Mouse (Mus musculus): ENCODE data around the gene Inpp4b.
A peak's percentile ranks its signal among the peaks of the same experiment; 100 is the strongest.

Gene Inpp4b

DNA sequence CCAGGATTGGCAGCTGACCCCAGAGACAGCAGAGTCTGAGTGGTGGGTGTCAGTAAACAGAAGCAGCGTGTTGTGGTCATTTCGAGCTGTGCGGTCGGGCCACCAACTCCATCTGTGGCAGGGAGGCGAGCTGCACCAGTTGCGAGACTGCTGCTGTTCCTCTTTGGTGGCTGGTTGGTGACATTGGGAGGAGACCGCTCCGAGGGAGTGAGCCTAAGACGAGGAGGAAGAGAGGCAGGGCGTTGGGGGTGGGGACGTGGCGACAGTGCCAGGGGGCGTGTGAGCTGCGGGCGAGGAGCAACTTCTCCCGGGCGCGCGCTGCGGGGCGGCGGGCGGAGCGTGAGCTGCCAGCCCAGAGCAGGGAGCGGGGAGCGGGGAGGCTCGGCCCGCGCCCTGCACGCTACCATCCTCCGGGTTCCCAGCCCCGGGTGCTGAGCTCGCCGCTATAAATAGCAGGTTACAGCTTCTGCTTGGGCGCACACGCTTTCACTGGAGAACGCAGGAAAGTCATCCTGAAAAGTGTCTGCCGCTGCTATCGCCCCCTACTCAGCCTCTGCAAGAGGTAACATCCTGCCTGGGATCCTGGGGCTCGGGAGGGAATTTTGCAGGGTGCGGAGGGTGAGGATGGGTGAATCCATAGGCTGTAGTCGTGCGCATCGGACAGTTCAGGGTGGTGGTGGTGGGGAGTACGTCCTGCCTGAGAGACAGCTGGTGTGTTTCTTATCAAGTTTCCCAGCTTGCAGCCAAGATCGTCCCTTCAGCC is at the start of gene Inpp4b:
Inpp4b (plus strand) TSS at position 321 of the 763 bp plus-strand sequence.
- peak; percentile 14 for DNase-seq (ENCODE audit: low spot score)

DNA sequence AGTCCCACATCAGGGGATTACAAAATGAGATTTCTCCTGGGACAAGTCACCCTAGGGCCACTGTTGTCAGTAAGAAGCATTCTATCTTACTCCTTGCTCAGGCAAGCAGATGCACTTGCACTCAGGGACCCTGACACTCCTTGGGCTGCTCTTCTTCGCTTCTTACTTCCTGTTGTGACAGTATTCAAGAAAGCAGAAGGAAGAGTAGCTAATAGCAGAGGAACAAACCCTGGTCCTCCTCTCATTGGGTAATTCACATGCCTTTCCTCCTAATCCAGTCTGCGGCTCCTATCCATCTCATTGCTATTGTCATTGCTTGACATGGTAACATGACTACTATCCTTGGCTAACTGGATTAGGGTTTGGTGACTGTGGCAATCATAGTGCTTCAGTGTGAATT is 7.1 kb upstream of the Inpp4b start:
- no peak for DNase-seq (ENCODE audit: low spot score)

DNA sequence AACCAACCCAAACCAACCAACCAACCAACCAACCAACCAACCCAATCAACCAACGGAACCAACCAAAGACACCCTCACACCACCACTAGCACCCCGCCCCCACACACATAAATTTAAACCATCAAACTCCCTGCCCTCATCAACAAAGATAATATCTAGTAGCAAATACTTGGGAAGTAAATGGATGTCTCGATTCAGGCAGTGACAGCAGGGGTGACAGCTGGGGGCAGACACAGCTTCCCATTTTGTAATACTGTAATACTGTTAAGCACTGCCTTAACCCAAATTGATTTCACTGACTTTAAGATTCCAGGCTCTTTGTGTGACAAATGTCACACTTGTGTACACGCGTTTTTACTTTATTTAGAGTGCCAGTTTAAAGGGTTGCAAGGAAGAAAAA is 1.2 kb upstream of the Inpp4b start:
- no peak for DNase-seq (ENCODE audit: low spot score)

DNA sequence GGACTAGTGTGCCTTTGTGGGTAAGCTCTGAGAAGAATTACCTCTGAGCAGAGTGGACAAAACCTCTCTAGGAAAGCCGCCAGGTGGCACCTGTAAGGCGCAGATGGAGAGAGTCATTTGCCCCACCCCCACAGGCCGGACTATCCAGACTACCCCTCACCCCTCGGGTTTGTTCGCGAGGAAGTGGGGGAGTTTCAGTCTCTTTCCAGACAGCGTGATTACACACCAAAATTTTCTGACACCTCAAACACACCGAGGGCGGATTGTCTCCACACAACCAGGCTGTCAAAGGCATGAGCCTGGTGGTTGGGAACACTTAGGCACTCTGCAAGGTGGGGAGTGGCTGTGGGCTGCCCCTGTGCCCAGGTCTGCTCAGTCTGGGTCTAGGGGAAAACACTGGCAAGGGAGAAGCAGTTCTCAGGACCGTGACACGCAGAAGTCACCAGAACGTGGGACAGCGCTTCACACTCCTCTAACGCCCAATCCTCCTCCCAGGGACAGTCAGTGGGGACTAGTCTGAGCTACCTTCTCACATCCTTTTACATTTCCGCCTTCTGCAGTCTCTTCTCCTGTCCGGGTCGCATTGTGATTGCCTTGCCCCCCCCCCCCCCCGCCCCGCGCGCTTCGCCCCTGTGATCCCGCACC is 643 bp upstream of the Inpp4b start:
- DNase-seq (ENCODE audit: low spot score) = no peak

DNA sequence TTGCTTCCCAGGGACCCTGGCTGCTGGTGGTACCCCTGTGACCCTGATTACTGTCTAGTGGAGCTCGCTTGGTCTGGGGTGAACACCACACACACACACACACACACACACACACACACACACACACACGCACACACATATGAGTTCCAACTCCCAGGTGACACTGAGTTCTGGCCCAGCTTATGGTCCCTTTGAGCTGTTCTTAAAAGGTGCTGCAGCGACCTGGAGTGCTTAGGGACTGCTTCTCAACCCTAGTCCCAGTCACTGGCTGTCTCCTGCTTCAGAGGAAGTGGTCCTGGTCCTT is 595 bp downstream of the Inpp4b start:
- DNase-seq (ENCODE audit: low spot score) = no peak

DNA sequence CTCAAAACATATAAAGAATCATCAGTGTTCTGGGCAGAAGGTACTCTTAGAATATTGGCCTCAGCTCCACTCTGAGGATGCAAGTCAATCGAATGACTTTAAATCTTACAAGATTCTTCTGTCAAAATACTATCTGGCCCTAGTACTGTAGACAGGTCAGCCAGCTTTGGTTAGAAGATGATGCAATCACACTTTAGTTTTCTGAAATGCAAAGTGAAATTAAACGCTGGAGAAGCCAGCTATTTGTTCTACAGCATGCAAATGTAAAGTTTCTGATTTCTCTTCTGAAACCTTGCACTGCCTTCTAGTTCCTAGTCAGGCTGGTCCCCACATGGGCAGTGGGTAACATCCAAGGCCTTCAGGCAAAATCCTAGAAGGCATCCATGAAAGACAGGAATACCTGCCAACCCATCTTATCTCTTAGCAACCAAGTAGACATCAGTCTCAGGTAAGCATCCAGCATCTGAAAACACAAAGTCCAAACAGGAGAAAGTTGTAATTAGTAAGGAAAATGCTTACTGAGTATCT is 2.9 kb downstream of the Inpp4b start:
- DNase-seq (ENCODE audit: low spot score) = no peak

DNA sequence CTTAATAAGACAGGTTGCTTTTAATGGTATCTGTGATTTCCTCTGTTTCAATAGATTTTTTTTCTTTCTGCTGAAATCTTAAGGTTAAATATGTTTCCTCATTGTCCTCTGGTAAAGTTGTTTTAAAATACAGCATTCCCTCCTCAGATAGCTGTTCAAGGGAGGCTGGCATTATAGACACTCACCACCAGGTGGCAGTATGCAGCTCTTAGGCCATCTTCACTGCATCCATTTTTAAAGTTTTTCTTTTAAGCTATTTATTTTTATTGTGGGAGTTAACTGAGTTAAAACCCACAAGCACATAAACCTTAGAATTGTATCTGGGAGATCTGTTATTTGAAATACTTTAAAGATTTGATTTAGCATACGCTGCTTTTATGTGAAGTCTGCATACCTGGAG is 7.1 kb downstream of the Inpp4b start:
- DNase-seq (ENCODE audit: low spot score) = peak; percentile 34

DNA sequence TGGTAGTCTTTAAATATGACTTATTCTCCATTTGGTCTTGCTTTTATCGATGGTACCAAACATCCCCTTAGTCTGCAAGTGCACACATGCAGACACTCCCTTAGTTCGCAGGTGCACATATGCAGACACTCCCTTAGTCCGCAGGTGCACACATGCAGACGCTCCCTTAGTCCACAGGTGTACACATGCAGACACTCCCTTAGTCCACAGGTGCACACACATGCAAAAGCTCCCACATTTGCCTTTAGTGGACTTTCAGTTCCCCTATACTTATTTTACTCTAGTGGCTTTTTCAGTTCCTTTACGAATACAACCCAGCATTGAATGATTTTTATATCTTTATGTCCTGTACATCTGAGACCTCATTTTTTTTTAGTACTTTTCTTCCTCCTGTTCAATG is 11.1 kb downstream of the Inpp4b start:
- DNase-seq (ENCODE audit: low spot score) = no peak

DNA sequence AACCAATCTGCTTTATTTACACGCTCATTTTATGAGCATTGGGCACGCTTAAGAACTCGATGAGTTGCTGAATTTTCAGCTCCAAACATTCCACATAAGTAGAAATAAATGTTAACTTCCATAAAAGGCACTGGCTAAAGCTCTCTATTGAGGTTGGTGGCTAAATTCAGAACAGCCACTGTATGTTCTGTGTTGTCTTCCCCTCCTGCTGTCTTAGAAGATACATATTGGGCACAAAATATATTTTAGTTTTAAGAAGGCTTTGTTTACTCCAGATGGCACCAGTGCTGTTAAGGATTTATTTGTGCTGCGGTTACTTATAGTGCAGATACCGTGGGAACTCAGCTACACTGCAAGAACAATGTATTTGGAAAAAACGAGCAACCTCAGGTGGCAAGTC is 15.8 kb downstream of the Inpp4b start:
- DNase-seq (ENCODE audit: low spot score) = no peak

DNA sequence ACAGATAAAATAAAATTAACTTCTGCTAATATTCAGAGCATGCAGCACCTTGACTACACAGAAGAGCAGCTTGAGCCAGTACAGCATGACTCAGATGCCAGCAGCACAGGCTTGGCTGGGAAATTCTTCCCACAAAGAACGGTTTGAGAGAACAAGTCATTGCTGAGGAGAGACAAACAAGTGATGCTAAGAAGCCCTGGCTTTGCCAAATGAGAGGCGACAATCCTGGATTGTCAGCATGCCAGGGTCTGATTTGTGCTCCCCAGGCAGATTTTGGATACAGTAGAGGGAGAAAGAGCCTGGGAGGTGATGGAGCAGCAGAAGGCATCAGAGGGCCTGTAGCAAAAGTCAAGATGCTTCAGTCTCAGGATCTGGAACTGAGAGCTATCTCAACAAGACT is 18.2 kb downstream of the Inpp4b start:
- DNase-seq (ENCODE audit: low spot score) = no peak

DNA sequence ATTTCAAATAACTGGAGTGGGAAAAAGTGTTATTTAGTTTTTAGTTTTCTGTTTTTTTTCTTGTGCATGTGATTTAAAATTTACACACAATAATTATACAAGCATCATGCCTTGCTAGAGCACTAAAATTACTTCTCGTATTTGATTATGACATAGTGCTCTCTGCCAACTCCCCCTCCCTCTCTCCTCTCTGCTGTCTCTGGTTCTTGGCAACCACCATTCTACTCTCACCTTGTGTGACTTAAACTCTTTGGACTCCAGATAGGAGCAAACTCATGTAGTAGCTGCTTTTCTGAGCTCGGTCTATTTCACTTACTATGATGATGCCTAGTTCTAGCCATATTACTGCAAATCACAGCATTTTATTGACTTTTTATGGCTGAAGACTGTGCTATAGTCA is 18.8 kb downstream of the Inpp4b start:
- no peak for DNase-seq (ENCODE audit: low spot score)

DNA sequence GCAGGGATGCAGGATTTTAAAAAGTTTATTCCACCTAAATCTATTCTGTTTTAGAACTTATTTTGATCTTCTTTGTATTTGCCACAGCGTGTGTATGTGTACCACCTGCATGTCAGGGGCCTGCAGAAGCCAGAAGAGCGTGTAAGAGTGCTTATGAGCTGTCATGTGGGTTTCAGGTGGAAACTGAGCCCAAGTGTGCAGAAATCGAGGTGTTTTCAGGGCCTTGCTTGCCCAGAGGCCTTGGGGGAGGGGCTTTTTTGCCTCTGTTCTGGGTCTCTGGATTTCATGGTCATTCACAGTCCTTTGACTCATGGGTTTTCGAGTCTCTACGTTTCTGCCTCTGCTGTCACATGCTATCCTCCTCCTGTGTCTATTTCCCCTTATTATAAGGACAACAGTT is 28.3 kb downstream of the Inpp4b start:
- DNase-seq (ENCODE audit: low spot score) = no peak

DNA sequence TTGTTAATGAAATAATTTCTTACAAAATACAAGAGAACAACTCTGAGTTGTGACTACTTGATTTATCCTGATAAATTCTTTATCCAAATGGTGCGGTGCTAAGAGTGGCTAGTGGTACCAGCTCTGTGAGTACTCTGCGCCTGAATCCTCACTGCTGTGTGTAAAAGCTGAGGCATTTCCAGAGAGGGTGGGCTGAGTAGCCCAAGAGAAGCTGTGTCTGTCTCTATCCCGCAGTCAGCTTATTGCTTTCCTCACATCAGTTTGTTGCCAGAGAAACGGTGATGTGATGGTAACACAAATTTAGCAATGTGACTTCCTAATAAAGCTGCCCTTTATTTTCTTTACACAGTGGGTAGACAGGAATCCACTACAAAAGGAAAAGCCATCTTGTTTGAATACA is 29.5 kb downstream of the Inpp4b start:
- no peak for DNase-seq (ENCODE audit: low spot score)

DNA sequence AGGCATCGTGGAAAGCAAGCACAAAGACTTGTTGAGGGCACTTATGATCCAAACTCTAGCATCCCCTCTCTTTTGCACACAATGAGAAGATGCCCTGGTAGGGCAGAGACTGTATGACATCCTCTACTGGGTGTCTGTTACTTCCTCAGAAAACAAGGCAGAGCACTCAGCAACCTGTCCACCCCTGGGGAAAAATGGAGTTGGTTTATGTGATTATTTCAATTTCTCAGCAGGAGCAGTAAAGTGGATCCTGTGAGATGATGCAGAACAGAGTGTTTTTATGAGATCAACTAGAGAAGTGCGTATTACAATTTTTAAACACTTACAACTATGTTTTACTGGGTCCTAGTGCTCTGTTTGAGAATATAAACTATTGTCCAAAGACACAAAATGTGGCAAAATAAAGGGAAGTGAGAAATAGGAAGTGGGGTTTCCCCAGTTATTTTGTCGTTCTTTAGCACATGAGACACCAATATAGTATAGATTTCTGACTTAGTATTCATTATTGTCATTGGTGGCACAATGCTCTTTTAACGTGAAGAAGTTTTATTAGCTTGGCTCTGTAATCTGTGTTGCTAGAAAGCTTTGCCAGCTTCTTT is 32.6 kb downstream of the Inpp4b start:
- DNase-seq (ENCODE audit: low spot score) = no peak

DNA sequence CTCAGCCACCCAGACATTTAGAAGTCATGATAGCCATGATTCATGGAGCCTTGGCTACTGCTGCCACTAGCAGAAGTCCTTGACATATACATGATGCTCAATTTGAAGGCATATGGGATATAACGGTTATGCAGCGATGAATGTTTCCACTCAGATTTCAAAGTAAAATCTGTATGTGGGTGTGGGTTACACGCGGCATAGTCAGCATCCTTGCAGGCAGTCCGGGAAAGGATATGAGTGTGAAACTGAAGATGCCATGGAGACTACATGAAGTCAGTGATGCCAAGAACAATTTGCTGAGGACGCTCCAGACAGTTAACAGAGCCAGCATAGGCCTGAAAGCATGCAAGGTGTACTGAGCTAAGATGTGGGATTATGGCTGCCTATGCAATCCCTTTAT is 46.6 kb downstream of the Inpp4b start:
- DNase-seq (ENCODE audit: low spot score) = no peak

DNA sequence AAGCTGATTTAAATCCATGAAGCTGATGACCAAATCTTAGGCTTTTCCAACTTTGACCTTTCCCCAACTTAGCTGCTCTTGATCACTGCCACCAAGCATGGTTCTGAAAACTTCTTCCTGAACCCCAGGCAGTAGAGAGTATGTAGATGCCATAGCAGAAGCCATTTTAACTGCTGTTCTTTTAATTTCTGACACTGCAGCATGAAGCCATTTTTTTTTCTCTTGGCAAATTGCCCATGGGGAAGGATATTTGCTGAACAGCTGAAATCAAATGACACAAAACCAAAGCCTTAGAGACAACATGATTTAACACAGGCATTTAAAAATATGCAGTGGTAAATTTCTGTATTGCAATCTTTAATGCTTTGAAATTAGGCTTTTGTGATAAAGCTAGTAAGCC is 56.7 kb downstream of the Inpp4b start:
- no peak for DNase-seq (ENCODE audit: low spot score)

DNA sequence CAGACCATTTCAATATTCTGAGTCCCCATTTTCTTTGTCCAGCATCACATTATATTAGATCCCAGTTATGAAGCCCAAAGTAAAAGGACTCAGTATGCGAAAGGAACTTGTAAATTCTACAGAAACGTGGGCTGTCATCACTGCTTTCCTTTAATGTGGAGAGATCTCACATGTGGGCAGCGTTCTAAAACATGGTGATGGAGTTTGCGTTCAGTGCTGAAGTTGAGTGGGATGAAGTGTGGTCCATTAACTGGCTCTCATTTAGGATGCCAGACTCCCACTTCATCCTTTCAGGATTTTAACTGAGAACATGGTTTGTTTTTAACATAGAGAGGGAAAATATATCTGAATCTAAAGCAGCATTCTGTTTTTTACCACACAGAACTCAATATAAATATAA is 57.1 kb downstream of the Inpp4b start:
- no peak for DNase-seq (ENCODE audit: low spot score)

DNA sequence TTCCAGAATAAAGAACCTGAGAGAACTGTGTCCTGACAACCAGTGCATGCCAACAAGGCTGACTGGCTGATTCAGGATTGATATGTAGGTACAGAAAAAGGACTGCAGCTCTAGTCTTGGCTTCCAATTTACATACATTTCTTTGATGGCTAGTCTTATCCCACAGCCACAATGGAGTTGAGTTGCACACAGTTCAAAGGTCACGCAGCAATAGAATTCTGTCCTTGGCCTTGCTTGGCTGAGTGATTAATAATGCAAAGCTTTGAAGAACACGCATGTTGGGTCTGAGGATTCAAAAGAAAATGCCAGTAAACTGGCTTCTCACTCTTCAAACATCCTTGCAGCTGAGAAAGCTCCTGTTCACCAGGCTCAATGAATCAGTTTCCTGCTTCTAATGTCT is 70.4 kb downstream of the Inpp4b start:
- DNase-seq (ENCODE audit: low spot score) = no peak

DNA sequence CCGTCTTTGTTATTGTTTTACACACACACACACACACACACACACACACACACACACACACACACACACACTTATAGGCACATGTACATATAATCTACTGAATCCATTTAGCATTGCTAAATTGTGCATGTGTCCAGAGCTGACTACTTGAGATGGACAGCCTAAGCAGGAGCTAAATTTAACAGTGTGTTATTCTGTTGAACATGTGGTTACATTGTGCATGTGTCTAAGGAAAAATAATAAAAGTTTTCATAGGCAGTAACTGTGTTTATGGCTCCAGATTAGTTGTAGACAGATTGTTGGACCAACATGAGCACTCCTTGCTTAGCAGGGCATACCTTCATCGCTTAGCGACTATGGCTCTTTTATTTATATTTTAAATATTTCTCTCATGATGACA is 101.6 kb downstream of the Inpp4b start:
- DNase-seq (ENCODE audit: low spot score) = no peak

DNA sequence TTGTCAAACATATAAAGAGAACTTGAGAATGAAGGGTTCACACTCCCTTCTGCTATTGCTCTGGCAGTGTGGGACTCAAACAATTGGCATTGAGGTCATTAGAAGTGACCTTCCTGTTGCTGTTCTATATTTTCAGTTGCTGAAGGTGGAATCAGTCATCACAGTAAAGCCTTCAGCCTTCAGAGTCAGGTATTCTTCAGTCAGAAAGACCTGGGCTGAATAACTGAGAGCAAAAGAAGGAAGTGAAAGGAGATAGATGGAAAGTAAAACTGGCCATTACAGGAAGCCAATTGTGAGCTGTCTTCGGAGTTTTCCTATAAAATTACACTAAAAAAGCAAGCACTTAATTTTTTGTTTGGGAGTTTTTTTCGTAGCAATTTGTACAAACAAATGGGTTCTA is 107.4 kb downstream of the Inpp4b start:
- no peak for DNase-seq (ENCODE audit: low spot score)

DNA sequence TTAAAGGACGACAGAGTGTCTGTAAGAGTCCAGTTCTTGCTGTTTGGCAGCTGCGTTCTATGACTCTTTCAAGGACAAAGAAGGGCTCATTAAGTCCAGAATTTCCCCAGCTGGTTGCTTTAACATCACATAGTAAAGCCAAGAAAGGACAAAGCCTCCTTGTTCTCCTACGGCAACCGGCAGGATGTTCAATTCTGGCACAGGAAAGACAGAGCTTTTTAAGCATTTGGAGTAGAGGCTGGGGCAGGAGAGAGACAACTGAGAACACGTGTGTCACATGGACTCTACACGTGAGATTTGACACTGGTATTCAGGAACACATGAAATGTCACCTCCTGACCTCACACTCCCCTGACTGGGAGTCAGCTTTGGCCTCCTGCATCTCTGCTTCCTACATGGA is 109.7 kb downstream of the Inpp4b start:
- no peak for DNase-seq (ENCODE audit: low spot score)

DNA sequence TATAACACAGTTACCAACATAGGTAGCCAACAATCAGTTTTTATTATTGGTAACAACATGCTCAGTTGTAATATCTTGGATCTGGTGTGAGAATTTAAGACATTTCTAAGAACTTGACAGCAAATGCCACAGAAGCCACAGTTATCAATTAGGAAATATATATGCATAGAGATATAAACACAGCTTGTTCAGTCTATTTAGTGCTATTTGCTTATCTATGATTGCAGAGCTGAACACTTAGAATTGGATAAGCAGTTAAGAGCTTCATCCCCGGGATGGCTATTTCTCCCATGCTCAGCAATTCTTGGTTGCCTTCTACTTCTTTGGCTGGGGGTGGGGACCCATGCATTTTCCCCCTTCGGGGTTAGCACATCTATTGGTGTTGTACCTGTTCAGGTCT is 112.5 kb downstream of the Inpp4b start:
- peak; percentile 8 for DNase-seq (ENCODE audit: low spot score)

DNA sequence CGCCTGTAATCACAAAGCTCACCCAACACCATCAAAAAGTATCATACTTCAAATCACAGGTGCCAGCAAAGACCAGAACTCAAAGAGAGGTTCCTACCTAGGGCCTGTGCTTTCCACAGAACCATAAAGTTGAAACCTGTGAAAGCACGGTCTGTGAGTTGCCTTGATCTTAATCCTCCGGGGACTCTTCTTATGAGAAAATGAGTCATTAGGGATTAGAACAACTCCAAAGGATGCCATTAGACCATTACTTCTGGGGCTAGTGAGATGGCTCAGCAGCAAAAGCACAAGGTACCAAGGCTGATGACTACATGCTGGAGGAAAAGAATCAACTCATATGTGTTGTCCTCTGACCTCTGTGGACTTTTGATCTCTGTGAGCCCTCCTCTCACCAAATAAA is 121.4 kb downstream of the Inpp4b start:
- no peak for DNase-seq (ENCODE audit: low spot score)

DNA sequence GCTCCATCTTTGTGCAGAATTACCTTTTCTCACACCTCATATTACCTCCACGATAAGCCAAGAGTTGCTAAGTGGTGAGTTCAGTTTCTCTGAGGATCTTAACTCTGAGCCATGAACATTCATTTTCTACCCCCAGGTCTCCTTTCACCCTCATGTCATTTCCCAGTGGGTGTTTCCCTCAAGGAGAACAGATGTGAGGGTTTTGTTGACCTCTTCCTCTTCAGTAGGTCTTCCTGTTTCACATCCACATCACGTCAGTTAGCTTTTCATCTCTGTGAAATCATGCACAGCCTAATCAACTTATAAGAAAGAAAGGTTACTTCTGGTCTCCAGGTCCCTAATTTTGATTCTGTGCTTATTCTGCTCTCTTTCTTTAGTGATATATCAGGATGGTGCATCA is 124.4 kb downstream of the Inpp4b start:
- no peak for DNase-seq (ENCODE audit: low spot score)

All from c-Kit-positive CD71-positive TER-119-positive erythroid progenitor cells, embryonic 14.5 days (primary cell).